Mouse (Mus musculus) heart, postnatal 0 days (tissue): ENCODE data around the gene Rnf135.

Experiments
- CTCF ChIP-seq: IDR thresholded peaks from 2 replicates; pipeline ENCODE4 v1.5.1; 2016; ENCODE audit warnings: antibody characterized with exemption, control low read depth, low read depth
- EP300 ChIP-seq: IDR thresholded peaks from 2 replicates; pipeline ENCODE4 v1.6.1; 2016; ENCODE audit warnings: antibody characterized with exemption, low read depth

GRCm38 (mm10) chr11:80161041-80161440 is 22.6 kb upstream of the Rnf135 start:
- no peak for TF ChIP-seq EP300
- TF ChIP-seq CTCF = no peak
